Mouse (Mus musculus) liver, postnatal 0 days (tissue): ENCODE results near the gene Wdr54. TPM values are rescaled to one million over a fixed set of nuclear protein-coding genes. Genes with fewer than 3 reads are reported as not detected.

Experiments
- ATAC-seq: fragments of 200-750 bp; cut with Nextera tagmentation; 2 replicates; pipeline ENCODE4 v1.8.0; 2017; ENCODE audit warnings: mild to moderate bottlenecking, moderate library complexity
- DNase-seq: peaks from one replicate; pipeline ENCODE4 v3.0.0-alpha.2; 2016
- H3K27ac ChIP-seq: fragments of 300-500 bp; sonication (generic); 2 replicates; pipeline ENCODE4 v1.5.1; 2014; ENCODE audit warnings: antibody characterized with exemption, moderate library complexity, mild to moderate bottlenecking, low read depth
- H3K27me3 ChIP-seq: fragments of 300-500 bp; sonication (generic); 2 replicates; pipeline ENCODE4 v1.6.1; 2014; ENCODE audit warnings: low read length, control low read depth, mixed read lengths; ENCODE audit not compliant: insufficient read depth
- H3K36me3 ChIP-seq: fragments of 300-500 bp; sonication (generic); replicated peaks from 2 replicates; pipeline ENCODE4 v1.6.1; 2014; ENCODE audit warnings: mild to moderate bottlenecking, control low read depth, low read length, moderate library complexity, mixed read lengths; ENCODE audit not compliant: insufficient read depth
- H3K4me1 ChIP-seq: fragments of 300-500 bp; sonication (generic); 2 replicates; pipeline ENCODE4 v1.6.1; 2014; ENCODE audit warnings: antibody characterized with exemption, mild to moderate bottlenecking, control low read depth; ENCODE audit not compliant: insufficient read depth
- H3K4me2 ChIP-seq: fragments of 300-500 bp; sonication (generic); 2 replicates; pipeline ENCODE4 v1.6.1; 2014; ENCODE audit warnings: low read depth, mild to moderate bottlenecking, low read length, moderate library complexity, mixed read lengths
- H3K4me3 ChIP-seq: fragments of 300-500 bp; sonication (generic); 2 replicates; pipeline ENCODE4 v1.5.1; 2014; ENCODE audit warnings: low read depth, low read length
- H3K9ac ChIP-seq: fragments of 300-500 bp; sonication (generic); replicated peaks from 2 replicates; pipeline ENCODE4 v1.6.1; 2014; ENCODE audit warnings: mild to moderate bottlenecking, moderate library complexity
- H3K9me3 ChIP-seq: fragments of 300-500 bp; sonication (generic); 2 replicates; pipeline ENCODE4 v1.6.1; 2016; ENCODE audit warnings: mild to moderate bottlenecking, control low read depth, low read length, mixed read lengths
- CTCF ChIP-seq: sonication (generic); IDR thresholded peaks from 2 replicates; pipeline ENCODE4 v1.5.1; 2016; ENCODE audit warnings: antibody characterized with exemption, low read depth
- EP300 ChIP-seq: IDR thresholded peaks from 2 replicates; pipeline ENCODE4 v1.6.1; 2016; ENCODE audit warnings: antibody characterized with exemption, low read depth, mild to moderate bottlenecking
- WGBS: fragments of 180-500 bp; shearing (Covaris S2); extraction: QIAGEN DNeasy Blood & Tissue Kit; methylation state at CpG from one replicate; pipeline ENCODE4 v1.1.7; 2014; ENCODE audit not compliant: insufficient replicate concordance; 5-methylcytosine and 5-hydroxymethylcytosine counted together
- polyA plus RNA-seq: library from polyadenylated mRNA; unstranded; fragments of >200 nt; fragmentation: Nextera tagmentation; extraction: Ambion mirVana; gene quantifications from 2 replicates; pipeline ENCODE4 v1.2.1, GENCODE M21; 2015

Gene Wdr54
- polyA plus RNA-seq, 1 experiment from 2014 or later, result 0.20 TPM

DNA sequence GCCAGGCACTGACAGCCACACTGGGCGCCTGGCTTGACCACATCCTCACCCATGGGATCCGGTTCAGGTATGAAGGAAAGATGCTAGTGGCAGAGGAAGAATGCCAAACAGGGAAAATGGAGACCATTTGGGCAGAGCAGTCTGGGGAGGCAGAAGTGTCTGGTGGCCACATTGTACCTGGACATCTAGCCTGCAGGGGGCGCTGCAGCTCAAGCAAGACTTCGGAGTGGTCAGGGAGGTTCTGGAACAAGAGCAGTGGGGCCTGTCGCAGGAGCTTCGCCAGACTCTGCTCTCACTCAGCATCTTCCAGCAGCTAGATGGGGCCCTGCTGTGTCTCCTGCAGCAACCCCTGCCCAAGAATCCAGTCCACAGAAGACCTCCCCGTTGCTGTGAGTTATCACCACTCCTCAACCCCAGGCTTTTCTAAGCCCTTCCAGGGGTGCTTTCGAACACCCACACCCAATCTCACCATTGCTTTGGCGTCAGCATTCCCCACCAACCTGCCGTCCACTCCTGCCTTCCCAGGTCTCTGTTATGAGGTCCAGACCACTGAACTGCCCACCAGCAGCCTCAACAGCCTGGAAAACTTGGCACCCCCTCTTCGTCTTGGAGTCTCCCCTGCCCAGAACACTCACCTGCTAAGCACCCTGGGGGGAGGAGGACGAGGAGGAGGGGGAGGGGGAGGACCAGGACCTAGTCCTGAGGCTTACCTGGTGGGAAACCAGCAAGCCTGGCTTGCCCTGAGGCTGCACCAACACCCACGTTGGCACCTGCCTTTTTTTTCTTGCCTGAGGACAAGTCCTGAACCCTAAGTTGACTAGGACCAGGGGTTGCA, 48.4 kb downstream of the Wdr54 start:
- peak; percentile 91 for DNase-seq
- peak; percentile 46 for ATAC-seq
- peaks cover 27% of the 10 kb centered on the region for H3K4me1 ChIP-seq
- peak overlapping the region; percentile 84 for H3K9ac ChIP-seq
- TF ChIP-seq EP300 (no peak), CTCF (peak; percentile 98)
- H3K4me2 ChIP-seq, result peak overlapping the region; percentile 80
- no peaks in the 10 kb centered on the region for H3K27me3 ChIP-seq
- peak overlapping the region; percentile 79; the same call in 1 of the 2 replicates for H3K27ac ChIP-seq
- peak overlapping the region; percentile 77; the same call in 1 of the 2 replicates for H3K4me3 ChIP-seq
- 40% methylated on average over 13 of the region's 13 CpGs for WGBS
- H3K36me3 ChIP-seq, result peaks cover 18% of the 10 kb centered on the region
- no peaks in the 10 kb centered on the region for H3K9me3 ChIP-seq

DNA sequence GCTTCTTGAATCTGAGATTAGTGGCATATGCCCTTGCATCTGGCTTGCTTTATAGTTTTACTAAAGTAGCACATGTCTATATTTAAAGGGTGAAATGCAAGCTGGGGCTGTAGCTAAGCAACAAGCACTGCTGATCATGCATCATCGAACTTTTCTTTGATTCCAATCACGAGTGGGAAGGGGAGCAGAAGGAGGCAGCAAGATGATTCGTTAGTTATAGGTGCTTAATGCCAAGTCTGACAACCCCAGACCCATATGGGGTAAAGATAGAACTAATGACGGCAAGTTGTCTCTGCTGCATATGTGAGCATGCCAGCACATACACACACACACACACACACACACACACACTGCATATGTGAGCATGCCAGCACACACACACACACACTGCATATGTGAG, 52.0 kb downstream of the Wdr54 start:
- Histone ChIP-seq H3K27me3 (no peaks in the 10 kb centered on the region), H3K9ac (no peak overlapping the region), H3K9me3 (no peaks in the 10 kb centered on the region), H3K4me2 (no peak overlapping the region), H3K27ac (no peak overlapping the region), H3K4me3 (no peak overlapping the region), H3K36me3 (peaks cover 9% of the 10 kb centered on the region; the same call in 1 of the 2 replicates), H3K4me1 (peaks cover 32% of the 10 kb centered on the region)
- 89% methylated on average over 4 of the region's 4 CpGs for WGBS
- ATAC-seq (no peak), DNase-seq (no peak)
- TF ChIP-seq CTCF, result no peak
- no peak for TF ChIP-seq EP300

DNA sequence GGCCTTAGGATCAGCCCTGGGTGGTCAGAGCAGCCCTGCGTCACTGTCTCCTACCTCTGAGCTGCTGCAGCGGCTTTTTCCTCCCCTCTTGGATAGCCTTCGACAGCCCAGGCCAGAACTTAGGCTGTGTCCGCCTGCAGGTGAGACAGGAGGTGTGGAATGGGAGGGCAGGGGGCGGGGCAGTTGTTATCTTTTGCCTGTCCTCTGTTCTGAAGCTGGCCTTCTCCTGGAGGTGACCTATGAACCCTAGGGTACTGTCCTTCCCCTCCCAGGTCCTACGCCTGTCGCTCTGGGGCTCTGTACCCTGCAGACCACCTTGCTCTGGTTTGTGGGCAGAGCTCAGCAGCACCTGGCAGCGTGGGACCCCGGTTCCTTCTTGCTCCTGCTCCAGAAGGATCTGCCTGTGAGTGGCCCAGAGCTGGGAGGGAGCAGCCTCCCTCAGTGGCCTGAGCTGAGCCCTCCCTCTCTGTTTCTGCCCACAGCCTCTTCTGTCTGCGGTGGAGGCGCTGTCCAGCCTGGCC, 53.0 kb downstream of the Wdr54 start:
- Histone ChIP-seq H3K4me1 (peaks cover 29% of the 10 kb centered on the region), H3K4me2 (peak overlapping the region; percentile 100; the same call in 1 of the 2 replicates), H3K27ac (no peak overlapping the region), H3K4me3 (no peak overlapping the region), H3K36me3 (peaks cover 9% of the 10 kb centered on the region; the same call in 1 of the 2 replicates), H3K9ac (no peak overlapping the region), H3K27me3 (no peaks in the 10 kb centered on the region), H3K9me3 (no peaks in the 10 kb centered on the region)
- DNase-seq (no peak), ATAC-seq (no peak)
- 47% methylated on average over 11 of the region's 11 CpGs for WGBS
- TF ChIP-seq EP300 (no peak), CTCF (no peak)

DNA sequence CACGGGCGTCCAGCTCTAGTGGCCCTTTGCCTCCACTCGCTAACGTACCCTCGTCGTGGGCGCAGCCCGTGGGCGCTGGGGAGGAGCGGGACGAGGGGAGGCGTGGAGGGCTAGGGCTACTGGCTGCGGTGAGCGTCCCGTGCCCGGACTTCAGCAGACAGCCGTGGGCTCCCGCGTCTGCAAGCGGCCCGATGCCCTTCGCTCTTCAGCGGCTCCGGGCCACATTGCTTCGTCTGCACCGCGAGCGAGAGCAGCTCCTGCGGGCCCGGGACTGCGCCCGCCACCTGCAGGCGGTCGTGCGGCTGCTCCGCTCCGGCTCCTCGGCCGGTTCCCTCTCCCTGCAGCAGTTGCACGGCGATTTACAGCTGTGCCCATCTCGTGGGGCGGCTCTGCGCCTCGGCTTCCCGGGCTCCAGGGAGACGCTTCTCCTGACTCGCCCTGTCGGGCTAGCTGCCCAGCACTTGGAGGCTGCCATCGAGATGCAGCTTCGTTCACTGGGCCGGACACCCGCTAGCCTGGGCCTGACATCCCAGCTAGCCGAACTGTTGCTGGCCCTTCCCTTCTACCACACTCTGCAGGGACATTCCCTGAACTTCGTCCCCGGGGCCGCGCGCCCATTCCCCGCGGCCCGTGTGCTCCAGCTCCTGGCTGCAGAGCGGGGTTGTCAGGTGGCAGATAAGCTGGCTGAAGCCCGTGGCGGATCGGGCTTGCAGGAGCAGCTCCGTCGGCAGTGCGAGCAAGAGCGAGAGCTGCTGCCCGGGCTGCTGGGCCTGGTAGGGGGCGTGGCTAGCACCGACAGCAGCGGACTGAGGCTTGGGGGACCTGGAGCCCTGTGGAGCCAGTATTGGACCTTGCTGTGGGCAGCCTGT, 54.3 kb downstream of the Wdr54 start:
- peaks cover 23% of the 10 kb centered on the region for H3K4me1 ChIP-seq
- 1% methylated on average over 50 of the region's 74 CpGs for WGBS
- peak overlapping the region; percentile 76 for H3K4me3 ChIP-seq
- H3K27me3 ChIP-seq, result no peaks in the 10 kb centered on the region
- peak overlapping the region; percentile 85 for H3K27ac ChIP-seq
- peak overlapping the region; percentile 76 for H3K9ac ChIP-seq
- peak; percentile 78 for DNase-seq
- 0 out of 2 replicates have a peak, but pooled peaks cover 5% of the 10 kb centered on the region for H3K36me3 ChIP-seq
- ATAC-seq, result peak; percentile 85
- H3K4me2 ChIP-seq, result peak overlapping the region; percentile 100
- no peaks in the 10 kb centered on the region for H3K9me3 ChIP-seq
- TF ChIP-seq CTCF, result peak; percentile 71
- TF ChIP-seq EP300, result no peak

DNA sequence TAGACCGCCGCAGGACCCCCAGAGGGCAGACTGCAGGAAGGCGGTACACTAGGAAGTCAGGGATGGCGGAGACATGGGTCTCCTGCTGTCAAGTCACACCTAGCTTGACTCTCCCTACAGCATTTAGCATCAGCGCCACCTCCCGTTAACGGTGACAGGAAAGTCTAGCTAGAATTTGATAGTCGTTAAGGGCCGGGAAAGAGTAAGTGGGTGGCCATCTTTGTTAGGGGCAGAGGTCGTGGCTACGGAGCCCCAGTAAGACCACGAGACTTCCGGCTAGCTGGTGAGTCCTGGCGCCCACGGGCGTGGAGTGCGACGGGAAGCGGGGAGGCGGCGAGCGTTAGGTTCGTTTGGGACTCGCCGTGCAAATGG, 54.9 kb downstream of the Wdr54 start, which contains the start of the genes Ccdc142 and Gm42688:
Ccdc142 (plus strand) TSS at position 286 of the 372 bp plus-strand sequence.
Gm42688 (plus strand) TSS at position 302 of the 372 bp plus-strand sequence.
- Histone ChIP-seq H3K4me1 (peaks cover 23% of the 10 kb centered on the region), H3K9me3 (no peaks in the 10 kb centered on the region), H3K27ac (peak within 1 kb of the TSS; percentile 85), H3K4me2 (peak within 1 kb of the TSS; percentile 100), H3K4me3 (peak within 1 kb of the TSS; percentile 76), H3K27me3 (no peaks in the 10 kb centered on the region), H3K9ac (peak within 1 kb of the TSS; percentile 76), H3K36me3 (no peaks in the 10 kb centered on the region)
- peak; percentile 87 for DNase-seq
- WGBS, result under 1% methylated on average over 25 of the region's 25 CpGs
- peak; percentile 90 for ATAC-seq
- TF ChIP-seq EP300 (no peak), CTCF (peak; percentile 92)

Other genes starting within 250 kb of the Wdr54 start
- gene Sema4f, start 216.6 kb downstream of the Wdr54 start, polyA plus RNA-seq, result 0.08 and 0.12 TPM in 2 replicates
- 3.8 and 4.3 TPM in 2 replicates for gene M1ap, start 209.5 kb downstream of the Wdr54 start, polyA plus RNA-seq
- 11.3 and 11.8 TPM in 2 replicates for gene Dok1, start 122.9 kb downstream of the Wdr54 start, polyA plus RNA-seq
- 1.2 and 1.7 TPM in 2 replicates for gene Loxl3, start 122.2 kb downstream of the Wdr54 start, polyA plus RNA-seq
- gene Aup1, start 101.9 kb downstream of the Wdr54 start, polyA plus RNA-seq, result 175 and 180 TPM in 2 replicates
- 33.8 and 34.7 TPM in 2 replicates for gene Htra2, start 101.1 kb downstream of the Wdr54 start, polyA plus RNA-seq
- 7.5 and 8.2 TPM in 2 replicates for gene Dqx1, start 98.6 kb downstream of the Wdr54 start, polyA plus RNA-seq
- gene Tlx2, start 86.1 kb downstream of the Wdr54 start, polyA plus RNA-seq, result not detected in 2 replicates
- gene Pcgf1, start 78.5 kb downstream of the Wdr54 start, polyA plus RNA-seq, result 11.6 and 11.7 TPM in 2 replicates
- gene Lbx2, start 70.0 kb downstream of the Wdr54 start, polyA plus RNA-seq, result 0.40 and 0.51 TPM in 2 replicates
- gene Ccdc142, start 54.8 kb downstream of the Wdr54 start, polyA plus RNA-seq, result 0.54 and 0.71 TPM in 2 replicates
- 0.85 and 0.92 TPM in 2 replicates for gene Gm42688, start 54.8 kb downstream of the Wdr54 start, polyA plus RNA-seq
- gene Mrpl53, start 47.4 kb downstream of the Wdr54 start, polyA plus RNA-seq, result 88.3 and 90.2 TPM in 2 replicates
- 21.4 and 21.5 TPM in 2 replicates for gene Mogs, start 40.9 kb downstream of the Wdr54 start, polyA plus RNA-seq
- 21.0 and 22.0 TPM in 2 replicates for gene Wbp1, start 34.8 kb downstream of the Wdr54 start, polyA plus RNA-seq
- 5.1 and 5.7 TPM in 2 replicates for gene Ino80b, start 31.0 kb downstream of the Wdr54 start, polyA plus RNA-seq
- 7.0 and 7.1 TPM in 2 replicates for gene Rtkn, start 20.9 kb downstream of the Wdr54 start, polyA plus RNA-seq
- gene 1700003E16Rik, start within 50 bp of the Wdr54 start, polyA plus RNA-seq, result 0.25 and 0.27 TPM in 2 replicates
- gene Dctn1, start 9.5 kb upstream of the Wdr54 start, polyA plus RNA-seq, result 13.2 and 14.7 TPM in 2 replicates
- gene Slc4a5, start 63.4 kb upstream of the Wdr54 start, polyA plus RNA-seq, result 0.04 and 0.05 TPM in 2 replicates
- gene Mthfd2, start 169.5 kb upstream of the Wdr54 start, polyA plus RNA-seq, result 16.6 and 20.9 TPM in 2 replicates
- gene Mob1a, start 169.6 kb upstream of the Wdr54 start, polyA plus RNA-seq, result 17.2 and 20.9 TPM in 2 replicates
- 277 and 286 TPM in 2 replicates for gene Bola3, start 192.8 kb upstream of the Wdr54 start, polyA plus RNA-seq